Comparison of ENCODE assay signal across 20 mouse cellular contexts in the genomic region with DNA sequence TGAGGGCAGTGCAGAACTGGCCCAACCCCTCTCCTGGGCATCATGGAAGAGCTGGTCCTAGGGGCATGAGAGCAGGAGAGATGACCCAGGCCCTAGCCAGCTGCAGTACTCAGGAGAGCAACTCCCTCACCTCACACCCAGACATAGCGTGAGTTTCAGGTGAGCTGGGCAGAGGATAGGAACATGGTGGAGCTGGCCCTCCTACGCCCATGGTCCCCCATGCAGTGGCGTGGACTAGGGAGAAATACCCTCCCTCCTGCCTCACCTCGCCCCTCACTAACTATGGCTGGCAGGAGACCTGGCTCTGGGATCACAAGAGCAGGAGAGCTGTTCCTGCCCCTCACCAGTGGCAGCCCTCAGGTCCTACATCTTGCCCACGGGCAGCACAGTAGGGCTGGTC. TPM values are rescaled to one million over a fixed set of nuclear protein-coding genes. Genes with fewer than 3 reads are reported as not detected.
"Had no signal": no experiment of that assay in that cellular context is flagged by ENCODE, and none has a peak within 500 bp of the region (broad histone marks: within the 10 kb centered on the region; RNA-seq: fewer than 3 reads in every experiment).

No protein-coding gene starts in this region.

- H3K4me1 ChIP-seq: megakaryocyte, embryonic 14.5 days; midbrain, embryonic 13.5 days; midbrain, embryonic 15.5 days; neural tube, embryonic 12.5 days had no signal

- H3K27ac ChIP-seq: macrophage; midbrain, embryonic 13.5 days; midbrain, embryonic 15.5 days; neural tube, embryonic 12.5 days had no signal

- DNase-seq: liver, postnatal 0 days; lung, adult 2 months; lung, postnatal 10 days; lung, postnatal 36 days; right cerebral cortex, postnatal 14 days; thymus, adult 2 months; thymus, postnatal 25 days; thymus, postnatal 4 days had no signal

- H3K4me3 ChIP-seq: midbrain, embryonic 13.5 days; midbrain, embryonic 15.5 days; neural tube, embryonic 12.5 days had no signal

- H3K4me2 ChIP-seq: midbrain, embryonic 11.5 days; midbrain, embryonic 13.5 days; midbrain, embryonic 15.5 days; neural tube, embryonic 12.5 days had no signal

- H3K36me3 ChIP-seq: midbrain, embryonic 13.5 days; midbrain, embryonic 15.5 days; neural tube, embryonic 12.5 days had no signal

- H3K9me3 ChIP-seq: midbrain, embryonic 13.5 days; midbrain, embryonic 15.5 days; neural tube, embryonic 12.5 days had no signal

- H3K27me3 ChIP-seq: midbrain, embryonic 15.5 days; neural tube, embryonic 12.5 days had no signal

- H3K9ac ChIP-seq: liver, postnatal 0 days; midbrain, embryonic 13.5 days; midbrain, embryonic 15.5 days; neural tube, embryonic 12.5 days had no signal

- ATAC-seq: liver, postnatal 0 days; midbrain, embryonic 13.5 days; midbrain, embryonic 15.5 days had no signal

RNA-seq across cellular contexts. Expression of gene 1700028P14Rik, which starts 8.8 kb away (rescaled TPM):
- total RNA-seq: megakaryocyte progenitor cell, adult 5-6 weeks; monocyte, adult 5-6 weeks; neutrophil, adult 5-6 weeks had no signal
- polyA plus RNA-seq: liver, postnatal 0 days; macrophage; midbrain, embryonic 11.5 days; neural tube, embryonic 12.5 days; spleen, adult 2 months; stomach, embryonic 16.5 days; urinary bladder, adult 2 months had no signal
